Mouse (Mus musculus) ES-Bruce4 (cell line): ENCODE measurements around the gene Jsrp1. TPM values are rescaled to one million over a fixed set of nuclear protein-coding genes. Genes with fewer than 3 reads are reported as not detected.

ENCODE experiments used
- H3K27ac ChIP-seq: 2 replicates; pipeline ENCODE4 v1.5.1; 2012; ENCODE audit warnings: low read length, inconsistent platforms; ENCODE audit not compliant: insufficient read depth
- H3K27me3 ChIP-seq: 2 replicates; pipeline ENCODE4 v1.6.1; 2012; ENCODE audit warnings: mild to moderate bottlenecking, low read length, inconsistent platforms; ENCODE audit not compliant: control insufficient read depth, poor library complexity, insufficient read depth, severe bottlenecking
- H3K36me3 ChIP-seq: 2 replicates; pipeline ENCODE4 v1.6.1; 2012; ENCODE audit warnings: inconsistent platforms, mild to moderate bottlenecking, low read length, moderate library complexity; ENCODE audit not compliant: control insufficient read depth, poor library complexity, insufficient read depth, severe bottlenecking
- H3K4me1 ChIP-seq: one replicate; pipeline ENCODE4 v1.8.1; 2011; ENCODE audit warnings: low read length; ENCODE audit not compliant: control insufficient read depth, insufficient read depth
- H3K4me3 ChIP-seq: 2 replicates; pipeline ENCODE4 v1.5.1; 2011; ENCODE audit warnings: low read depth, mild to moderate bottlenecking, low read length
- H3K9ac ChIP-seq: 2 replicates; pipeline ENCODE4 v1.6.1; 2012; ENCODE audit warnings: low read depth, mild to moderate bottlenecking, inconsistent platforms; ENCODE audit not compliant: poor library complexity, severe bottlenecking
- H3K9me3 ChIP-seq: replicated peaks from 2 replicates; pipeline ENCODE4 v1.6.1; 2012; ENCODE audit warnings: mild to moderate bottlenecking, low read length, inconsistent platforms; ENCODE audit not compliant: control insufficient read depth, poor library complexity, insufficient read depth, severe bottlenecking
- CTCF ChIP-seq: IDR thresholded peaks from one replicate; pipeline ENCODE4 v1.8.1; 2011; ENCODE audit warnings: low read depth, low read length
- EP300 ChIP-seq: IDR thresholded peaks from 2 replicates; pipeline ENCODE4 v1.6.1; 2011; ENCODE audit warnings: low read depth, low read length; ENCODE audit not compliant: insufficient read depth
- POLR2A ChIP-seq: IDR thresholded peaks from one replicate; pipeline ENCODE4 v1.8.1; 2011; ENCODE audit warnings: low read length; ENCODE audit not compliant: insufficient read depth
- polyA plus RNA-seq: library from polyadenylated mRNA; stranded (reverse); fragments of >200 nt; gene quantifications from 2 replicates; pipeline ENCODE4 v1.2.4, GENCODE M21; 2011; ENCODE audit warnings: low read depth; ENCODE audit not compliant: missing spikeins, insufficient read depth, insufficient read length

The Jsrp1 gene
- polyA plus RNA-seq, 1 experiment, result 0.85 TPM

GRCm38 (mm10) chr10:80843931-80844547 is 30.7 kb upstream of the Jsrp1 start, which contains the start of gene Lingo3:
TSS of gene Lingo3 (minus strand) at chr10:80844039.
- Histone ChIP-seq H3K4me1 (peaks cover 3% of the 10 kb centered on the region), H3K27me3 (no peaks in the 10 kb centered on the region), H3K9ac (peak within 1 kb of the TSS; percentile 63), H3K4me3 (peak within 1 kb of the TSS; percentile 52), H3K9me3 (no peaks in the 10 kb centered on the region), H3K27ac (no peak within 1 kb of the TSS), H3K36me3 (no peaks in the 10 kb centered on the region)
- TF ChIP-seq EP300, result no peak
- TF ChIP-seq CTCF, result no peak
- no peak for TF ChIP-seq POLR2A

- Histone ChIP-seq H3K9me3 (no peaks in the 10 kb centered on the region), H3K4me3 (peak overlapping the region; percentile 52), H3K27ac (no peak overlapping the region), H3K27me3 (no peaks in the 10 kb centered on the region), H3K4me1 (peaks cover 3% of the 10 kb centered on the region), H3K36me3 (no peaks in the 10 kb centered on the region), H3K9ac (peak overlapping the region; percentile 63)
- no peak for TF ChIP-seq CTCF
- no peak for TF ChIP-seq EP300
- TF ChIP-seq POLR2A, result no peak
Observed at GRCm38 (mm10) chr10:80843087-80843930, 30.0 kb upstream of the Jsrp1 start.

GRCm38 (mm10) chr10:80842334-80842733 is 29.0 kb upstream of the Jsrp1 start:
- Histone ChIP-seq H3K4me3 (no peak overlapping the region), H3K36me3 (no peaks in the 10 kb centered on the region), H3K9ac (no peak overlapping the region), H3K27me3 (no peaks in the 10 kb centered on the region), H3K9me3 (no peaks in the 10 kb centered on the region), H3K27ac (no peak overlapping the region), H3K4me1 (no peaks in the 10 kb centered on the region)
- no peak for TF ChIP-seq CTCF
- TF ChIP-seq POLR2A, result no peak
- TF ChIP-seq EP300, result no peak

GRCm38 (mm10) chr10:80841685-80842084 is 28.4 kb upstream of the Jsrp1 start:
- H3K9ac ChIP-seq, result no peak overlapping the region
- H3K36me3 ChIP-seq, result no peaks in the 10 kb centered on the region
- no peaks in the 10 kb centered on the region for H3K4me1 ChIP-seq
- H3K9me3 ChIP-seq, result no peaks in the 10 kb centered on the region
- H3K27me3 ChIP-seq, result no peaks in the 10 kb centered on the region
- H3K27ac ChIP-seq, result no peak overlapping the region
- no peak for TF ChIP-seq EP300
- TF ChIP-seq CTCF, result no peak
- no peak for TF ChIP-seq POLR2A
- H3K4me3 ChIP-seq, result no peak overlapping the region

GRCm38 (mm10) chr10:80839848-80840247 is 26.6 kb upstream of the Jsrp1 start:
- H3K4me1 ChIP-seq, result no peaks in the 10 kb centered on the region
- H3K9me3 ChIP-seq, result no peaks in the 10 kb centered on the region
- 0 out of 2 replicates have a peak, but pooled peaks cover 1% of the 10 kb centered on the region for H3K27me3 ChIP-seq
- H3K4me3 ChIP-seq, result no peak overlapping the region
- no peak for TF ChIP-seq CTCF
- TF ChIP-seq POLR2A, result no peak
- no peak for TF ChIP-seq EP300
- no peaks in the 10 kb centered on the region for H3K36me3 ChIP-seq
- H3K9ac ChIP-seq, result no peak overlapping the region
- H3K27ac ChIP-seq, result no peak overlapping the region

GRCm38 (mm10) chr10:80838346-80838912 is 25.1 kb upstream of the Jsrp1 start:
- 0 out of 2 replicates have a peak, but pooled peaks cover 1% of the 10 kb centered on the region for H3K27me3 ChIP-seq
- no peaks in the 10 kb centered on the region for H3K9me3 ChIP-seq
- H3K27ac ChIP-seq, result no peak overlapping the region
- no peak overlapping the region for H3K9ac ChIP-seq
- TF ChIP-seq EP300 (no peak), POLR2A (no peak), CTCF (no peak)
- no peak overlapping the region for H3K4me3 ChIP-seq
- H3K4me1 ChIP-seq, result no peaks in the 10 kb centered on the region
- no peaks in the 10 kb centered on the region for H3K36me3 ChIP-seq
